In genomic region chrX:42398836-42399235, GRCm38 (mm10) we compare ENCODE assay signal across 10 mouse cellular contexts.
A peak's percentile ranks its signal among the peaks of the same experiment; 100 is the strongest.
DNase-seq lines count a peak whose midpoint lies in the region; ATAC-seq and TF ChIP-seq lines count a peak whose summit lies in the region.
"Had no signal": no experiment of that assay in that cellular context is flagged by ENCODE, and none has a peak within 500 bp of the region (broad histone marks: within the 10 kb centered on the region; RNA-seq: fewer than 3 reads in every experiment).

No protein-coding gene starts in this region.

- H3K4me2 ChIP-seq in heart, embryonic 11.5 days: no peak overlapping the region
- H3K4me2 ChIP-seq: embryonic facial prominence, embryonic 12.5 days; limb, embryonic 12.5 days had no signal

- H3K4me3 ChIP-seq in heart, embryonic 11.5 days (ENCODE audit: low read depth, low read length): no peak overlapping the region
- H3K4me3 ChIP-seq in layer of hippocampus, adult 2 months: no peak overlapping the region
- H3K4me3 ChIP-seq: embryonic facial prominence, embryonic 12.5 days; limb, embryonic 12.5 days; megakaryocyte, embryonic 14.5 days had no signal

- H3K27ac ChIP-seq in heart, embryonic 11.5 days (ENCODE audit: low read depth, low read length): no peak overlapping the region
- H3K27ac ChIP-seq in layer of hippocampus, adult 2 months: no peak overlapping the region
- H3K27ac ChIP-seq: embryonic facial prominence, embryonic 12.5 days; limb, embryonic 12.5 days had no signal

- H3K9me3 ChIP-seq in heart, embryonic 11.5 days (replicated peaks; ENCODE audit: control insufficient read depth, low read length): no peaks in the 10 kb centered on the region
- H3K9me3 ChIP-seq: embryonic facial prominence, embryonic 12.5 days; limb, embryonic 12.5 days; megakaryocyte, embryonic 14.5 days had no signal

- WGBS in heart, embryonic 11.5 days (ENCODE audit: insufficient replicate concordance): 41% methylated on average over 1 of the region's 1 CpGs

- H3K27me3 ChIP-seq in heart, embryonic 11.5 days (ENCODE audit: control insufficient read depth, insufficient read depth, low read length): no peaks in the 10 kb centered on the region
- H3K27me3 ChIP-seq: embryonic facial prominence, embryonic 12.5 days; limb, embryonic 12.5 days had no signal

- no peaks in the 10 kb centered on the region for H3K4me1 ChIP-seq in heart, embryonic 11.5 days (ENCODE audit: control insufficient read depth, insufficient read depth, low read length)
- H3K4me1 ChIP-seq: embryonic facial prominence, embryonic 12.5 days; limb, embryonic 12.5 days; megakaryocyte, embryonic 14.5 days had no signal

- no peak for TF ChIP-seq CTCF in layer of hippocampus, adult 2 months (conservative IDR thresholded peaks at IDR 0.05)

- DNase-seq in heart, adult 18-20 months: peak; percentile 23 to 41
- DNase-seq in urinary bladder, postnatal 14 days (ENCODE audit: low spot score): peak; percentile 31
- no peak for DNase-seq in urinary bladder, postnatal 25 days (ENCODE audit: low spot score)
- DNase-seq in kidney, postnatal 4 days: peak; percentile 47 to 56
- no peak for DNase-seq in right cerebral cortex, adult 18-20 months
- no peak for DNase-seq in layer of hippocampus, adult 2 months (ENCODE audit: low spot score in 2 of 2)

- ATAC-seq in heart, embryonic 11.5 days (replicated peaks; ENCODE audit: insufficient number of reproducible peaks, low FRiP score, low TSS enrichment): no peak

- H3K9ac ChIP-seq in heart, embryonic 11.5 days (ENCODE audit: low read depth, low read length): no peak overlapping the region
- H3K9ac ChIP-seq: embryonic facial prominence, embryonic 12.5 days; limb, embryonic 12.5 days had no signal

- H3K36me3 ChIP-seq in heart, embryonic 11.5 days (ENCODE audit: control insufficient read depth, insufficient read depth, low read length): no peaks in the 10 kb centered on the region
- H3K36me3 ChIP-seq: embryonic facial prominence, embryonic 12.5 days; limb, embryonic 12.5 days had no signal

Comparison
In these comparisons a context has a peak if more than half of its experiments do, and no peak if none do; other contexts are left out.
1. DNase-seq: peak in heart, adult 18-20 months (2 of 2), urinary bladder, postnatal 14 days (single experiment) and kidney, postnatal 4 days (2 of 2); none in urinary bladder, postnatal 25 days (single experiment), right cerebral cortex, adult 18-20 months (single experiment) and layer of hippocampus, adult 2 months (0 of 2).